Mouse (Mus musculus) hindbrain, embryonic 13.5 days (tissue): ENCODE results near the gene Trappc3. TPM values are rescaled to one million over a fixed set of nuclear protein-coding genes. Genes with fewer than 3 reads are reported as not detected.

Experiments
- ATAC-seq: fragments of 200-750 bp; cut with Nextera tagmentation; 2 replicates; pipeline ENCODE4 v1.8.0; 2017; ENCODE audit warnings: moderate TSS enrichment; ENCODE audit not compliant: low FRiP score
- H3K27ac ChIP-seq: fragments of 300-500 bp; sonication (generic); 2 replicates; pipeline ENCODE4 v1.5.1; 2015; ENCODE audit warnings: inconsistent platforms, mild to moderate bottlenecking, moderate library complexity
- H3K27me3 ChIP-seq: fragments of 300-500 bp; sonication (generic); 2 replicates; pipeline ENCODE4 v1.6.1; 2015; ENCODE audit warnings: mild to moderate bottlenecking, inconsistent platforms
- H3K36me3 ChIP-seq: fragments of 300-500 bp; sonication (generic); 2 replicates; pipeline ENCODE4 v1.6.1; 2015; ENCODE audit warnings: mild to moderate bottlenecking, inconsistent platforms
- H3K4me1 ChIP-seq: fragments of 300-500 bp; sonication (generic); replicated peaks from 2 replicates; pipeline ENCODE4 v1.6.1; 2015; ENCODE audit warnings: inconsistent platforms
- H3K4me2 ChIP-seq: fragments of 300-500 bp; sonication (generic); 2 replicates; pipeline ENCODE4 v1.6.1; 2015; ENCODE audit warnings: inconsistent platforms, mild to moderate bottlenecking, moderate library complexity
- H3K4me3 ChIP-seq: fragments of 300-500 bp; sonication (generic); 2 replicates; pipeline ENCODE4 v1.5.1; 2015; ENCODE audit warnings: mild to moderate bottlenecking, inconsistent platforms
- H3K9ac ChIP-seq: fragments of 300-500 bp; sonication (generic); 2 replicates; pipeline ENCODE4 v1.6.1; 2015; ENCODE audit warnings: mild to moderate bottlenecking, inconsistent platforms
- H3K9me3 ChIP-seq: fragments of 300-500 bp; sonication (generic); 2 replicates; pipeline ENCODE4 v1.6.1; 2016; ENCODE audit warnings: inconsistent platforms
- WGBS: fragments of 180-500 bp; shearing (Covaris S2); methylation state at CpG from one replicate; pipeline ENCODE4 v1.1.7; 2015; 5-methylcytosine and 5-hydroxymethylcytosine counted together
- polyA plus RNA-seq: library from polyadenylated mRNA; unstranded; fragments of >200 nt; fragmentation: Nextera tagmentation; extraction: Ambion mirVana; gene quantifications from 2 replicates; pipeline ENCODE4 v1.2.1, GENCODE M21; 2015

Gene Trappc3
- polyA plus RNA-seq, 1 experiment from 2014 or later: 160 TPM

GRCm38 (mm10) chr4:126253637-126254272, 8.4 kb upstream of the Trappc3 start:
- ATAC-seq: no peak
- peak overlapping the region; percentile 100 for H3K9ac ChIP-seq
- H3K4me3 ChIP-seq: peak overlapping the region; percentile 100
- peak overlapping the region; percentile 95; the same call in 1 of the 2 replicates for H3K27ac ChIP-seq
- peaks cover 5% of the 10 kb centered on the region for H3K36me3 ChIP-seq
- 75% methylated on average over 14 of the region's 14 CpGs for WGBS
- no peaks in the 10 kb centered on the region for H3K9me3 ChIP-seq
- peak overlapping the region; percentile 99 for H3K4me2 ChIP-seq
- peaks cover 72% of the 10 kb centered on the region for H3K4me1 ChIP-seq
- H3K27me3 ChIP-seq: no peaks in the 10 kb centered on the region

GRCm38 (mm10) chr4:126254315-126255112, 7.6 kb upstream of the Trappc3 start:
- Histone ChIP-seq H3K36me3 (peaks cover 5% of the 10 kb centered on the region), H3K27me3 (no peaks in the 10 kb centered on the region), H3K4me1 (peaks cover 71% of the 10 kb centered on the region), H3K4me3 (peak overlapping the region; percentile 100), H3K9me3 (no peaks in the 10 kb centered on the region), H3K4me2 (peak overlapping the region; percentile 99), H3K9ac (peak overlapping the region; percentile 100), H3K27ac (peak overlapping the region; percentile 95)
- peak; percentile 13 for ATAC-seq
- WGBS: 17% methylated on average over 9 of the region's 9 CpGs

- peaks cover 4% of the 10 kb centered on the region for H3K36me3 ChIP-seq
- no peaks in the 10 kb centered on the region for H3K9me3 ChIP-seq
- peak overlapping the region; percentile 100 for H3K9ac ChIP-seq
- no peaks in the 10 kb centered on the region for H3K27me3 ChIP-seq
- peak overlapping the region; percentile 95 for H3K27ac ChIP-seq
- ATAC-seq: peak; percentile 26
- H3K4me3 ChIP-seq: peak overlapping the region; percentile 100
- peak overlapping the region; percentile 99 for H3K4me2 ChIP-seq
- H3K4me1 ChIP-seq: peaks cover 71% of the 10 kb centered on the region
- WGBS: under 1% methylated on average over 50 of the region's 50 CpGs
These were observed 6.8 kb upstream of the Trappc3 start for GRCm38 (mm10) chr4:126255113-126256001.

- under 1% methylated on average over 59 of the region's 59 CpGs for WGBS
- Histone ChIP-seq H3K36me3 (no peaks in the 10 kb centered on the region), H3K4me3 (peak within 1 kb of the TSS; percentile 100), H3K4me2 (peak within 1 kb of the TSS; percentile 99), H3K27ac (peak within 1 kb of the TSS; percentile 95), H3K9ac (peak within 1 kb of the TSS; percentile 100), H3K4me1 (peaks cover 71% of the 10 kb centered on the region), H3K9me3 (no peaks in the 10 kb centered on the region), H3K27me3 (no peaks in the 10 kb centered on the region)
- peak; percentile 85 for ATAC-seq
These were observed 5.9 kb upstream of the Trappc3 start, which contains the start of gene Map7d1 for GRCm38 (mm10) chr4:126256131-126256791. TSS of gene Map7d1 (minus strand) at chr4:126256343.

- 3% methylated on average over 26 of the region's 26 CpGs for WGBS
- no peak for ATAC-seq
- peak overlapping the region; percentile 100 for H3K4me3 ChIP-seq
These were observed 4.9 kb upstream of the Trappc3 start for GRCm38 (mm10) chr4:126256967-126257881.

GRCm38 (mm10) chr4:126259063-126259462, 3.1 kb upstream of the Trappc3 start:
- Histone ChIP-seq H3K27me3 (no peaks in the 10 kb centered on the region), H3K36me3 (no peaks in the 10 kb centered on the region), H3K9ac (no peak overlapping the region), H3K4me2 (no peak overlapping the region), H3K4me3 (no peak overlapping the region), H3K27ac (peak overlapping the region; percentile 74), H3K9me3 (no peaks in the 10 kb centered on the region), H3K4me1 (peaks cover 61% of the 10 kb centered on the region)
- ATAC-seq: no peak
- 21% methylated on average over 3 of the region's 3 CpGs for WGBS

More at GRCm38 (mm10) chr4:126256967-126257881, 4.9 kb upstream of the Trappc3 start:
- Histone ChIP-seq H3K4me1 (peaks cover 69% of the 10 kb centered on the region), H3K27ac (peak overlapping the region; percentile 95), H3K9ac (peak overlapping the region; percentile 100), H3K27me3 (no peaks in the 10 kb centered on the region), H3K9me3 (no peaks in the 10 kb centered on the region), H3K4me2 (peak overlapping the region; percentile 99), H3K36me3 (no peaks in the 10 kb centered on the region)

- ATAC-seq: no peak
- Histone ChIP-seq H3K4me2 (peak overlapping the region; percentile 35), H3K27ac (peak overlapping the region; percentile 74), H3K4me3 (no peak overlapping the region), H3K36me3 (no peaks in the 10 kb centered on the region), H3K4me1 (peaks cover 55% of the 10 kb centered on the region), H3K9me3 (no peaks in the 10 kb centered on the region), H3K9ac (peak overlapping the region; percentile 49), H3K27me3 (no peaks in the 10 kb centered on the region)
- WGBS: under 1% methylated on average over 15 of the region's 15 CpGs
These were observed 2.5 kb upstream of the Trappc3 start for GRCm38 (mm10) chr4:126259523-126260160.

GRCm38 (mm10) chr4:126260520-126261201, 1.5 kb upstream of the Trappc3 start:
- WGBS: 9% methylated on average over 10 of the region's 10 CpGs
- Histone ChIP-seq H3K4me2 (peak overlapping the region; percentile 15; the same call in 1 of the 2 replicates), H3K4me1 (peaks cover 58% of the 10 kb centered on the region), H3K36me3 (no peaks in the 10 kb centered on the region), H3K27me3 (no peaks in the 10 kb centered on the region), H3K9ac (peak overlapping the region; percentile 35; the same call in 1 of the 2 replicates), H3K27ac (peak overlapping the region; percentile 60), H3K4me3 (no peak overlapping the region), H3K9me3 (no peaks in the 10 kb centered on the region)
- ATAC-seq: no peak

- no peaks in the 10 kb centered on the region for H3K36me3 ChIP-seq
- WGBS: 78% methylated on average over 6 of the region's 6 CpGs
- peak overlapping the region; percentile 60; the same call in 1 of the 2 replicates for H3K27ac ChIP-seq
- H3K4me3 ChIP-seq: no peak overlapping the region
- no peak for ATAC-seq
- peak overlapping the region; percentile 35 for H3K9ac ChIP-seq
- H3K9me3 ChIP-seq: no peaks in the 10 kb centered on the region
- H3K27me3 ChIP-seq: no peaks in the 10 kb centered on the region
- peaks cover 61% of the 10 kb centered on the region for H3K4me1 ChIP-seq
- H3K4me2 ChIP-seq: peak overlapping the region; percentile 15; the same call in 1 of the 2 replicates
These were observed 859 bp upstream of the Trappc3 start for GRCm38 (mm10) chr4:126261266-126261665.

GRCm38 (mm10) chr4:126261675-126262074, 450 bp upstream of the Trappc3 start:
- H3K4me2 ChIP-seq: no peak overlapping the region
- H3K9me3 ChIP-seq: no peaks in the 10 kb centered on the region
- peak overlapping the region; percentile 35; the same call in 1 of the 2 replicates for H3K9ac ChIP-seq
- peak overlapping the region; percentile 30; the same call in 1 of the 2 replicates for H3K27ac ChIP-seq
- WGBS: 53% methylated on average over 7 of the region's 7 CpGs
- H3K4me3 ChIP-seq: no peak overlapping the region
- H3K4me1 ChIP-seq: peaks cover 65% of the 10 kb centered on the region
- H3K36me3 ChIP-seq: no peaks in the 10 kb centered on the region
- no peaks in the 10 kb centered on the region for H3K27me3 ChIP-seq
- ATAC-seq: 0 out of 2 replicates have a peak, but pooled peaks have one; percentile 4
